Mouse (Mus musculus): Measurements from ENCODE around the gene Gpn2.

The Gpn2 gene

DNA sequence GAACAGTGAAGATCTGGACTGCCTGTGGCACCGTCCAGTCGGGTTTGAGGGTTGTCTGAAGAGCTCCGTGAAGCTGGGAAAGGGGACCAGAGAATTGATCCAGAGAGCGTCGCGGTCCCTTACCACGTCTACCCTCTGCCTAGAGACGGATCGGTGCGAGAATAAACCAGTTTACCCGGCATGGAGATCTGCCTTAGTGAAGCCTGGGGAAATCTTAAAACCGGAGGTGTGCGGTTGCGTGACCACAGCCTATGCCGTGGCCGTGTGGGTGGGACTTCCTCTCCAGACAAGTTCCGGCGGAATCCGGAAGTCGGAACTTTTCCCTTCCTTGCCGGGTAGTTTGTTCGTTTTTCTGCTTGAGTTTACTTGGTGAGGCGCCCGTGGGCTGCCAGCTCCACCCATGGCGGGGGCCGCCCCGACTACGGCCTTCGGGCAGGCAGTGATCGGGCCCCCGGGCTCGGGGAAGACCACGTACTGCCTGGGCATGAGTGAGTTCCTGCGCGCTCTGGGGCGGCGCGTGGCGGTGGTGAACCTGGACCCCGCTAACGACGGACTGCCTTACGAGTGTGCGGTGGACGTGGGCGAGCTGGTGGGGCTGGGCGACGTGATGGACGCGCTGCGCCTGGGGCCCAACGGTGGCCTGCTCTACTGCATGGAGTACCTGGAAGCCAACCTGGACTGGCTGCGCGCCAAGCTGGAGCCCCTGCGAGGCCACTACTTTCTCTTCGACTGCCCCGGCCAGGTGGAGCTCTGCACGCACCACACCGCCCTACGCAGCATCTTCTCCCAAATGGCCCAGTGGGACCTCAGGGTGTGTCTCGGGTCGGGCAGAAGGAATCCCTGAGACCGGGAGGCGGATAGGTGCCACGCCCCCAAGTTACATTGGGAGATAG lies at the start of gene Gpn2:
Gene Gpn2, plus strand, starts transcription at position 304 of the 893 bp plus-strand sequence.
- peak; percentile 83 to 85 for DNase-seq (ENCODE audit: low spot score in 2 of 2)

DNA sequence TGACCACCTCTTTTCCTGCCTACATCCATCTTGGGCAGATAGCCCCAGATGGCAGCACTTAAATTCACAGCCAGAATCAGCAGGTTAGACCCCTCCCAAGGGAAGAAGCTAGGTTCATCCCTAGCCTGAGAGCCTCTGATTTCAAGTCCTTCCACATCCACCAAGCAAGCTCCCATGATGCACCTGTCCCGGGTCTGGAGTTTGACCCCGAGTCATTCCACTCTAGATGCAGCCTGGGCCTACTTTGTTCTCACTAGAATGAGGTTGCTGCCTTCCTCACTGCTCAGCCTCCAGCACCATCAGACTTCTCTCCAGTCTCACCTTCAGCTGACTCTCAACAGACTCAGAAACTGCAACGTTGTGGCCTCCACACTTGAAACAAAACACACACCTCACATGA lies 48.1 kb upstream of the Gpn2 start:
- no peak for DNase-seq (ENCODE audit: low spot score in 2 of 2)

DNA sequence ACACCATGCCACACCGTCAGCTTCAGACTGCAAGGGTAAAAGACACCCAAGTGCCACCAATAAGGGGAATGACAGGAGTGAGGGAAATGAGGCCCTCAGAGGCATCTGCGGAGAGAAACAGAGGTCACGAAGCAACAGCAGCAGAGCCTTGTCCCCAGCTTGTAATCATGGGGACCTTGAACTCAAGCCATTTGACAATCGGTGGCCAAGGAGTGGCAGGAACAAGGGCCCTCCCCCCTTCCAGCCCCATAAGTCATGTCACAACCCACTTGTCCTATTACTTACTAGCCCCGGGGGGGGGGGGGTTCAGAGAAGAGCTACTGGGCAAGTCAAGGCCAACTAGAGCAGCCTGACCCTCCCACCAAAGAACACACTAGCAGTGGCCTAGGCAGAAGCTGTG lies 47.5 kb upstream of the Gpn2 start:
- DNase-seq (ENCODE audit: low spot score in 2 of 2): no peak

DNA sequence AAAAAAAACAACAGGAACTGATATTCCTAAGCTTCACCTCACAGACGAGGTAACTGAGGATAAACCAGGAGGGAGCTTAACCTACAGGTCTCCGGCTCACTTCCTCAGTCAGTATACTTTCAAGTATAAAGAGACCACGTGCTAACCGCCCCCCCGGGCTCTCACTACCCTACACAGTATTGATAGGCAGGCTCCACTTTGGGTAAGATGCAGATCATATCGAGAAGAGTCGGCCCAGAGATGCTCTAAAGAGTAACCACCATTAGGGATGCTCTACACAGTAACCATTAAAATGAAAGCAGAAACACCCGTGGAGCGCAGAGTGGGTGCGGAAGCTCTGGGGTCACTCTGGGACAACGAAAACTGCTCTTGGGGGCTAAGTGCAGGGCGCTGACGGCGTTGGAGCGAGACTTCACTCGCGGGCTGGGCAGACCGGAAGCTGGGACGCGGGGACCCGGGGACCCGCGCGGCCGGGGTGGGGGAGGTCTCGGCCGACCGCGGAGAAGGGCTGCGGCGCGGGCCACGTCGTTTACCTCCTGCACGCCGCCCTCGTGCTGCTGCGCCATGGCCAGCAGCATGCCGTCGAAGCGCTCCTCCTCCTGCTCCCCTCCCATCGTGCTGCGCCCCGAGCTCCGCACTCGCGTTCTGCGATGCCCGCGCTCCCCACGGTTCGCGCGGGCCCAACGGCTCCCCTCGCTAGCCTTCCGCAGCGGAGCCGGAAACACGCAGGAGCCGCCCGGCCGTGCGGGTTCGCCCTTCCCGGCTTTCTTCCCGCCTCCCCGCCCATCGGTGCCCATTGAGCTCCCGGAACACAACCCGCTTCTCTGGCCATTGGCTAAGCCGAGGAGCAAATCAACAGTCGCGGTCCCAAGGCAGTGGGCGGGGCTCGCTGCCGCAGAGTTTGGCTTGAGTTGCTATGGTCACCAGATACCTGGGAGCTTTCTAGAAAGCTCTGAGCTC lies 38.6 kb upstream of the Gpn2 start, which contains the start of gene Nudc:
Gene Nudc, minus strand, starts transcription at position 725 of the 960 bp plus-strand sequence.
- peak; percentile 92 to 93 for DNase-seq (ENCODE audit: low spot score in 2 of 2)

DNA sequence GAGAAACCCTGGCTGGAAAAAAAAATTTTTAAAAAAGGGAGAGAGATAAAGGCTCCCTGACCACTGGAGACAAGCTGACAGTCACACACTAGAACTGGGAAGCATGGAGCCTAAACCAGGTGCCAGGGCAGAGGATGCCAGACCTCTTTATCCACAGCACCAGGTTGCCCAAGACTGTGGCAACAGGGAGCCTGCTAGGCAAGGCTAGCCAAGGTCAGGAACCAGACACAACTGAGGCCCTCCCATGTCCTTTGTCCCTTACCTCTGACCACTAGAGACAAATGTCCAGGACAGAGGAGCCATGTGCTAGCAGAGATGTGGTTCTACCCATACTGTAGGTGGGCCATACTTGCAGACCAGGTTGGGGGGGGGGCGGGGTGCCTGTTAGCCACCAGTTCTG lies 32.1 kb upstream of the Gpn2 start:
- no peak for DNase-seq (ENCODE audit: low spot score in 2 of 2)

- DNase-seq (ENCODE audit: low spot score in 2 of 2): no peak
These were observed 31.3 kb upstream of the Gpn2 start, which contains the start of gene Nr0b2 for GRCm38 (mm10) chr4:133552768-133553447. Gene Nr0b2, plus strand, starts transcription at chr4:133553376.

DNA sequence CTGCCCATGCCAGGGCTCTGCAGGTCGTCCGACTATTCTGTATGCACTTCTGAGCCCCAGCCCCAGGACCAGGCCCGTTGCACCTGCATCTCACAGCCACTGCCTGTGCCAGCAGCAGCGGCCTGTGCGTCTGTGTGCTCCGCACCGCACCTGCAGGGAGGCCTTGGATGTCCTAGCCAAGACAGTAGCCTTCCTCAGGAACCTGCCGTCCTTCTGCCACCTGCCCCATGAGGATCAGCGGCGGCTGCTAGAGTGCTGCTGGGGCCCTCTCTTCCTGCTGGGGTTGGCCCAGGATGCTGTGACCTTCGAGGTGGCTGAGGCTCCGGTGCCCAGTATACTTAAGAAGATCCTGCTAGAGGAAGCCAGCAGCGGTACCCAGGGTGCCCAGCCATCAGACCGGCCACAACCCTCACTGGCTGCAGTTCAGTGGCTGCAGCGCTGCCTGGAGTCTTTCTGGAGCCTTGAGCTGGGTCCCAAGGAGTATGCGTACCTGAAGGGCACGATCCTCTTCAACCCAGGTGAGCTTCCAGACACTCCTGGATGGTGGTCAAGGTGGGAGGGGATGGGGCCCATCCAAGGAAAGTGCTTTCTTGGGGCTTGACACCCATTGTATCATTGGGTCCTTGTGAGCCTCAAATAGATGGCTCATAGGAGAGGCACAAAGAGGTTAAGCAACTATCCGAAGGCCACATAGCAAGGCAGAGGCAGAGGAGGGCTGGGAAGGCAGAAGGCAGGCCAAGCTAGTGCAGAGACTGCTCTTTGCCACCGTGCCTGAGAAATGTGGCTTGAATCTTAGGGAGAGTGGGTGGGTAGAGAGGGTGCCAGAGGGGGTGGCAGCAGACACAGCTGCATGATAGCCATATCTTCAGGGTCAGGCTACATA lies 30.5 kb upstream of the Gpn2 start:
- DNase-seq (ENCODE audit: low spot score in 2 of 2): no peak

DNA sequence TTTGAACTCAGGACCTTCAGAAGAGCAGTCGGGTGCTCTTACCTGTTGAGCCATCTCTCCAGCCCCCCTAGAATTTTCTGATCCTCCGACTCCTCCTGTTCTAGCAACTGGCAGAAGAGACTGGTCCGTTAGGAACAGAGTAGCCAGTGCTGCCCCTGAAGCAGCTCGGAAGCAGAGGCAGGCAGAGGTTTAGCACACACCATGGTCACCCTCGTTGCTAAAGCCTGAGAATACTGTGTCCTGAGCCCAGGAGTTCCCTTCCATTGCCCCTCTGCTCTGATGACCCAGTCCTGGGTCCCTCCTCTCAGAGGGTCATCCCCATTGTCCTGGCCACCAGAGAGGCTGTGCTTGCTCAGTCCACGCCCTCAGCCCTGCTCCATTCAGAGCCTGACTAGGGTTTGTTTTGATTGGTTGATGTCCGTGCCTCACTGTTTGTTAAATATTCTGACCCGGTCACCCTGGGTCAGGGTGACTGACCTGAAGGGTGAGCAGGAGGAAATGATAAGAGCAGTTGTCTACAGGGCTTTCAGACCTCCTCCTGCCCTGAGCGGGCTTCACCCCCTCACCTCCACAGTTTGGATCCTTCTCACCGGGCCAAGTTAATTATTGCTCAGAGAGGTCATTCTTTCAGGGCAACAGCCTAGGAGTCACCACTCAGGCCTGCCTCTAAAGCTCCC lies 27.0 kb upstream of the Gpn2 start:
- DNase-seq (ENCODE audit: low spot score in 2 of 2): no peak

DNA sequence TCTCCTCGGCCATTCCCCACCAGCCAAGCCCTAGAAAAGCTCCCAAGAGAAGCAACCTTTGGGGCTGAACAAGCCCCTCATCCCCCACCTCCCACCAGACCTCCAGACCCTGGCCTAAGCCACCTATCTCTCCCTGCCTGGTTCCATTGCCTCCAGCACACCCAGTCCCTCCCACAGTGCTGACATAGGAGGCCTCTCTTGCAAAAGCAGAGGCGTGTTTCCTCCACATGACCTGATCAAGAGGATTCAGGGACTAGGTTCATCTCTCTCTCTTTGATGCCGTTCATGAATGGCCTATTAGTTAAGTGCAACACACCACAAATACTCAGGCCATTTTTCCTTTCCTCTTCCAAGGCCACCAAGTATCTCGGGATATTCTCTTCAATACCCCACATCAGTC lies 24.3 kb upstream of the Gpn2 start:
- no peak for DNase-seq (ENCODE audit: low spot score in 2 of 2)

DNA sequence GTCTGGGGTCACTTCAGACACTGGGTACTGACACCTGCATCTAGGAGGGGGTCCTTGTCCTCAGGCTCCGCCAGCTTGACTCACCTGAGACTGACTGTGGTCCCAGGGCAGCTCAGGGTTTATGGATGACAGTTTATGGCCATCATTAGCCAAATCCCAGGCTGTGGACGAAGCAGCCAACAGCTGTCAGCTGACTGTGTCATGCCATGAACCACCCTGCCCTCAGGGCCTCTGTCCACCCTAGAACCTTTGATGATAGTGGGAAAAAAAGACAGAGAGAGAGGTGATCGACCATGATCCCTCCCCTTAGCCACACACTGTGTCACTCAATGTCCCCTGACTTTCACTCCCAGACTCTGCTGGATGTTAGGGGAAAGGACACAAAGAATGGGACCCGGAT lies 22.5 kb upstream of the Gpn2 start:
- no peak for DNase-seq (ENCODE audit: low spot score in 2 of 2)

GRCm38 (mm10) chr4:133563123-133563571 lies 21.0 kb upstream of the Gpn2 start:
- DNase-seq (ENCODE audit: low spot score in 2 of 2): no peak

GRCm38 (mm10) chr4:133567251-133567650 lies 16.9 kb upstream of the Gpn2 start:
- DNase-seq (ENCODE audit: low spot score in 2 of 2): no peak

GRCm38 (mm10) chr4:133569291-133570065 lies 14.7 kb upstream of the Gpn2 start:
- DNase-seq (ENCODE audit: low spot score in 2 of 2): no peak

- DNase-seq (ENCODE audit: low spot score in 2 of 2): no peak
These were observed 14.1 kb upstream of the Gpn2 start for GRCm38 (mm10) chr4:133570066-133570466.

GRCm38 (mm10) chr4:133574070-133574842 lies 9.9 kb upstream of the Gpn2 start, which contains the start of gene Gpatch3:
Gene Gpatch3, plus strand, starts transcription at chr4:133574745.
- peak; percentile 87 to 90 for DNase-seq (ENCODE audit: low spot score in 2 of 2)

- DNase-seq (ENCODE audit: low spot score in 2 of 2): no peak
These were observed 9.3 kb upstream of the Gpn2 start for GRCm38 (mm10) chr4:133574843-133575202.

- DNase-seq (ENCODE audit: low spot score in 2 of 2): no peak
These were observed 6.2 kb upstream of the Gpn2 start for GRCm38 (mm10) chr4:133577983-133578382.

GRCm38 (mm10) chr4:133583690-133584058 lies 488 bp upstream of the Gpn2 start:
- no peak for DNase-seq (ENCODE audit: low spot score in 2 of 2)

GRCm38 (mm10) chr4:133592570-133592969 lies 8.4 kb downstream of the Gpn2 start:
- DNase-seq (ENCODE audit: low spot score in 2 of 2): peak; percentile 68 to 76

Measured in natural killer cell, adult 2 months (primary cell).